Mouse (Mus musculus) frontal cortex, postnatal 14 days (tissue): ENCODE measurements around the gene Olfr1393.

Source experiments
- DNase-seq, 2 experiments: peaks; one replicate each; pipeline ENCODE4 v3.0.0; 2022; ENCODE audit warnings: low spot score in 2 of 2

Gene Olfr1393

DNA sequence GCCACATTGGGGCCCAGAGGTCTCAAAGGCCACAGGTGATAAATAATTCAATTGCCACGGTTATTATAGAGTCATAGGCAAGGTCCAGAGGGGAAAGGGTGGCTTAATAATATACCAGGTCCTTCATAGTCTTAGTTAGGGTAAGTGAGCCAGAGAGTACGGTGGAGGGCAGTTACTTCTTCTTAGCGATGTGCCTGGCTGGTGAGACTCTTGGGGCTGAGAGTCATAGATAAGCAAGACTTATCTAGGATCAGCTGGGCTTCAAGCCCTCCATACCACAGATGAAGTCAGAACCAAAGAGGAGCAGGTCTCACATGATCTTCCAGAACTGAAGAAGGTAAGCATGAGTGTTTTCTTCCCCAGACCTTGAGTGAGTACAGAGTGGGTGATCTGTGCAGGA lies at the start of gene Olfr1393:
Gene Olfr1393 (plus strand): TSS at position 83 of the 400 bp plus-strand sequence.
- no peak for DNase-seq

DNA sequence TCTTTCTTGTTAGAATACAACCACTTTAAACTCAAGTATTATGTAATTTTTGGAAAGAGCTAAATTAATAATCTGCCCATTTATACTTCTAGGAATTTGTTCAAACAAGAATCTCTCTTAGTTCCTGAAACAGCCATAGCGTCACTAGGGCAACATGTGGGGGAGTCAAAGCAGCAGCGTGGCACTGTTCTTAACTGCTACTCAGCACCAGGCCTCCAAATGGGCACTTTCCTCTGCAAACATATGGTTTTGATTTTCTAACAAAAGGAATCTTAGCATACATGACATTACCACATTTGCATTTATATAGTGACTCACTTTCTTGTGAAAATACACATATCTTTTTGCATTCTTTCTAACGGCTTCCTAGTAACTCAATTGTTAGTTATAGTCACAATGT lies 45.3 kb upstream of the Olfr1393 start:
- DNase-seq, result no peak

DNA sequence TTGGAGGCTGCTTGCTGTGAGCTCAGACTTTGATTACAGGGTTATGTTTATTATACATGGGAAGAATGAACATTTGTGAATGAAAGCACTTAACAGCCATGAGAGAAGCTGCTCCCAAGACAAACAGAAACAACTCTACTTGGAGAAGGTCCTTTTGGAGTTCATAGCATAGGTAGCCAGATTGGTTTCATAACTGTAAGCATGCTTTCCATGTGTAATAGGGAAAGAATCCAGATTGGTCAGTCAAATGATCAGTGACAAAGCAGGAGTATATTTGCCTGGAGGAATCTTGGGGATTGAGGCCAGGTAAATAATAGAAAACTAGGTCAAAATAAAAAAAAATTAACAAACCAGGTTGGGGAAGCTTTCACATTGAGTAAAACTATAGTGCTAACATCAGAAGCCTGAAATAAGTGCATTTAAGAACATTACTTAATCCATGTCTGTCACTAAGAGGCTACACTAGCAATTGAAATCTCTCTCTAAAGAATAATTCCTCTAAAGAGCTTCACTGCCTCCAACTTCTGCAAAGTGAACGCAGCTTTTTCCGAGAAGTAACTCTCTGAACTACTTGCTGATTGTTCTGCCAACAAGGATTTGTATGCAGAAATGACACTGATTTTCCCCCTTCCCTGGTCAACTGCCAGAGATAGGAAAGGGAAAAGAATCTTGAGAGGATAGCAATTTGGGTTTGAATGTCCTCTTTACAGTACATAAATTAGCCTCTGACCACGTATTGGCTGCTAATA lies 42.5 kb upstream of the Olfr1393 start:
- no peak for DNase-seq

DNA sequence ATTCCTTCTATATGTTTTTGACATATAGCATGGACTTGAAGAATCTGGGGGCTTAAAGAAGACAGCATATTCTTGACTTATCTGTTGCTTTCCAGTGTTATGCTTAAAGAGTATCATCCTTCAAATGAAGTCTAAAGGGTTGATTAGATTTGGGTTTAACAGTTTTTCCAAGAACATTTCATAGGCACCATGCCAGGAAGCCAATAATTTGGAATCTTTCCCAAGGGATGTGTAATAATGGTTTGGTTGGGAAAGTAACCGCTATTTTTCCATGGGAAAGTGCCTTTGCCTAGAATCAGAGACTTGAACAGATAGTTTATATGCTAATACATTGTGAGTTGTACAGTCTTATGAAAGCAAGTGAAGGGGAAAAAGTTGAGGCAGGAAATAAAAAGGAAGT lies 41.2 kb upstream of the Olfr1393 start:
- no peak for DNase-seq

DNA sequence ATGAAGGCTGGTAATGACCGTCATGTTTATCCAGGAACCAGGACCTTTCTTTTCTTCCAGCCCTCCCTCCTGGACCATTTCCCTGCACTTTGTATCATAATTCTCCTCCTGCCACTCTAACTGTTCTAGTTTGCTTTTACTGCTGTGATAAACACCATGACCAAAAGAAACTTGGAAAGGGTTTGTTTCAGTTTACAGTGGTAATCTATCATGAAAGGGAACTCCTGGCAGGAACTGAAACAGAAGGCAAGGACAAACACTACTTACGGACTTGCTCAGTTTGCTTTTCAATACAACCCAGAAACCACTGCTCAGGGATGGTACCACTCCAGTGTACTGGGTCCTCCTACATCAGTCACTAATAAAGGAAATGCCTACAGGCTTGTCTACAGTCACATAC lies 40.6 kb upstream of the Olfr1393 start:
- DNase-seq, result no peak

DNA sequence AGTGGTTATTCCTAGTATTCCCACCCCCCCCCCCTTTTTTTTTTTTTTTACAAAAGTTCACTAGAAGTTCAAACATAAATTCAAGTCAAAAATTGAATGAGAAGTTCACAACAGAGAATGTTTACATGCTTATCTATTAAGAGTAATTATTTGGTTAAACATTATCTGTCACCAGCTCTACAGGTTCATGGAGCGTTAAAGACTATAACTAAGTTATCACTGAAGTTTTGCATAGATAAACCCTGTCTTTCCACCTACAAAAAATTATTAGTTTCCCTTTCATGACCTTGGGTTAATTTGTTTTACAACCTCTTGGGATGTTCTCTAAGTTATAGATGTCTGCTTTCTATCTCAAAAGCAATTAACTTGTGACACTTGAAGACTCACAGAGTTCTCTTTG lies 37.8 kb upstream of the Olfr1393 start:
- DNase-seq, result no peak

DNA sequence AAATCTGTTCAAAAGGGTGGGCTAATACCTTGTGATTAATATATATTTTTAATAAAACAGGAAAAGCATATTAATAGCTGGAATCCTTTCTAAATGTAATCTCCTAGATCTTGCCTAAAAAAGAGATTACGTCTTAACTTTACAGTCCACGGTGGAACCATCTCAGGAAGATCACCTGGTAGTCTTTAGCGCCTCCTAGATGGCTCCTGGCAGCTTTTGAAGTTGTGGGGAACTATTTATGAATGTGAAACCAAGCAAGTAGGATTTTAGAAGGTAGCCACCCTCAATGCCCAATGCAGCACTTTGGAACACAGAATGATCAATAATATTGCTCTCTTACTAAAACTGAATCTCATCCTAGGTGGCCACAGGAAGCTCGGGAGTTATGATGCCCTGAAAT lies 37.2 kb upstream of the Olfr1393 start:
- no peak for DNase-seq

DNA sequence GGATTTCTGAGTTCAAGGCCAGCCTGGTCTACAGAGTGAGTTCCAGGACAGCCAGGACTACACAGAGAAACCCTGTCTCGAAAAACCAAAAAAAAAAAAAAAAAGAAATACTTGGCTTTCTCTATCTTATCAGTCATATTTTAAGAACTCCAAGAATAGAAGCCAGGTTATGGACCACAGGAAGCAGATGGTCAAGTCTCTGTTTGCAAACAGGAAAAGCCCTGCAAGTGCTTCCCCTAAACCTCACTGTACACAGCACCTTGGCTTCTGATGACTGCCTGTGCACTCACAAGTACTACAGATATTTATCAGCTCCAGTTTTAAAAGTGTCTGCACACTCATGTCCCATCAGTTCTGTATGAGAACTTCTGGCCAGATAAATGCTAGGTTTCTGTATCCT lies 36.6 kb upstream of the Olfr1393 start:
- DNase-seq, result no peak

DNA sequence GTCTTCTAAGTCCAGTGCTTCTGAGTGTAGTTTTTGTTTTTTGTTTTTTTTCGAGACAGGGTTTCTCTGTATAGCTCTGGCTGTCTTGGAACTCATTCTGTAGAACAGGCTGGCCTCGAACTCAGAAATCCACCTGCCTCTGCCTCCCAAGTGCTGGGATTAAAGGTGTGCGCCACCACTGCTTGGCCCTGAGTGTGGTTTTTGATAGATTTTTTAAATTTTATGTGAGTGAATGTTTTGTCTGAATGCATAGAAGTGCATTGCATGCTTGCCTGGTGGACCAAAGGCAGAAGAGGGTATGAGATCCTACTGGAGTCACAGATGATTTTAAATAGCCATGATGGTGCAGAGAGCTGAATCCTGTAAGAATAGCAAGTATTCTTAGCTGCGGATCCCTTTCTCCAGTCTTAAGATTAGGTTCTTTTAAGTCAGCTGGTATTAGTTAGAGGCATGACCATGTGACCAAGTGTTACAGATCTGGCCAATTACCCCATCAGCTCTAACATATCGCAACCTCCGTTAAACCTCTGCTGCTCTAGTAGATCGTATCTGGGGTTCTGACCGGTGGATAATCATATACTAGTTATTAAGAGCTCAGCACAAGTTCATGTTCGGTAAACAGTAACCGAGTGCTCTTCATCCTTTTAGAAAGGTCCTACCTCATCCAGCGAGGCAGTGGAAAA lies 35.0 kb upstream of the Olfr1393 start:
- DNase-seq, result no peak

DNA sequence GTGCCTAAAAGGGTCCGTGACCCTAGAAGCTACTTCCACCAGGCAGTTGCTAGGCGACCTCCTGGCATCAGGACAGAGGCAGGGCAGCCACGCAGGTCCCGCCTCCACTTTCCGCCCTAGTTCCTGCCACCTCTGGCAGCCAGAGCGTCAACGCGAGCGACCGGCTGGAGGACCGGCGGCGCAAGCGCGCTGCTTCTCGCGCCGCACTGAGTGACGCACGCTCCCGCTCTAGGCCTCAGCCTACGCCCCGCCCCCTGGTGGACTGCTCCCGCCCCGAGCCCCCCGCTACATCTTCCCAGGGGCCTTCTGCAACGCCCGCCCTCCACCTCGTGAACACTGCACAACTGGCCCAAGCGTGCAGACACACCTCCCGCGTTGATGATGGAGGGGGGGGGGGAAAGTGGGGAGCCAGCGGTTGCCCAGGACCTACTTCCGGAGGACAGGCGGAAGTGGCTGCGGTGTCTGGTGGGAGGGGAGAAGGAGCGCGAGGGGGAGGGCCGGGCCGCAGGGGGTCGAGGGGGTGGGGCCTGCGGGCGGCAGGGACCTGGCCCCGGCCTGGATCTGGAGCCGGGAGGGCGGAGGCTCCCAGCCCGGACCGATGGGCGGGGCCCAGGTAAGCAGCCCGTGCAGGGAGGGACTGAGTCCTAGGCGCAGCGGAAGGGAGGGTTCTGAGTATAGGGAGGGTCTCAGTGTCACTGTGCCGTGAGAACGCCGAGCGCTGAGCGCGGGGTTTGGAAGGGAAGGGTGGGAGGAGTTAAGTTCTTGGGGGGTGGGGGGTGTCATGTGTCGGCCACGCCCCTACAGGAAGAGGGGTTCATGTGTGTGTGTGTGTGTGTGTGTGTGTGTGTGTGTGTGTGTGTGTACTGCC lies 34.1 kb upstream of the Olfr1393 start, which contains the start of gene Mgat1:
Gene Mgat1 (plus strand): TSS at position 465 of the 868 bp plus-strand sequence.
- DNase-seq, result peak; percentile 83 to 89

DNA sequence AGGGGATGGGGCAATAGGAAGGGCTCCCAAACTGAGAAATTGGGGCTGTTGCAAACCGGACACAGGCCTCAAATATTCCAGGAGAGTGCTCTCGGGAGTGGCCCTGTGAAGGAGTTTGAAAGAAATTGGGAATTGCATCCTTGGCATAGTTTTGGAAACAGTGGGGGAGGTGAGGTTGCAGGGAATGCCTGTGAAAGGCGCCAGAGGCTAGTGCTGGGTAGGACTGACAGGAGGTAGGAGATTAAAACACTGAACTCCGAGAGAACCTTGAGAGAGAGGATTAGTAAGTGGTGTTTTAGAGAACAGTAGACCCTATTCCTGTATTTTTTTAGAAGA lies 33.5 kb upstream of the Olfr1393 start:
- DNase-seq, result no peak

DNA sequence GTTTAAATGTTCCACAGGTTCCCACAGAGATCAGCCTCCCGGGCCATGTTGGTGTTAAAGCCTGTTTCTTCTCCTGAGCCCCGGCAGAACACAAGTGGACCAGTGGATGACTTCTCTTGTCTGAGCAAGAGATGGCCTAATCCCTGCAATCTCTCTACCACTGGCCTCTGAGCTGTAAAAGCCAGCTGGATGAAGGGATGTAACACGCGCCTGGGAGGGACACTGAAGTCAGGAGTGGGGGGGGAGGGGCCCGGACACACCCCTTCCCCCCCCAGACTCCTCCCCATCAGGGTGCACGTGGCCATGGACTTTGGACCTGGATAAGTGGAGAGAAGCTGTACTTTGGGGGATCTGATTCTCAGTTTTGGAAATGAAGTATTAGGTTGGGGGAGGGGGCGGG lies 32.9 kb upstream of the Olfr1393 start:
- no peak for DNase-seq

DNA sequence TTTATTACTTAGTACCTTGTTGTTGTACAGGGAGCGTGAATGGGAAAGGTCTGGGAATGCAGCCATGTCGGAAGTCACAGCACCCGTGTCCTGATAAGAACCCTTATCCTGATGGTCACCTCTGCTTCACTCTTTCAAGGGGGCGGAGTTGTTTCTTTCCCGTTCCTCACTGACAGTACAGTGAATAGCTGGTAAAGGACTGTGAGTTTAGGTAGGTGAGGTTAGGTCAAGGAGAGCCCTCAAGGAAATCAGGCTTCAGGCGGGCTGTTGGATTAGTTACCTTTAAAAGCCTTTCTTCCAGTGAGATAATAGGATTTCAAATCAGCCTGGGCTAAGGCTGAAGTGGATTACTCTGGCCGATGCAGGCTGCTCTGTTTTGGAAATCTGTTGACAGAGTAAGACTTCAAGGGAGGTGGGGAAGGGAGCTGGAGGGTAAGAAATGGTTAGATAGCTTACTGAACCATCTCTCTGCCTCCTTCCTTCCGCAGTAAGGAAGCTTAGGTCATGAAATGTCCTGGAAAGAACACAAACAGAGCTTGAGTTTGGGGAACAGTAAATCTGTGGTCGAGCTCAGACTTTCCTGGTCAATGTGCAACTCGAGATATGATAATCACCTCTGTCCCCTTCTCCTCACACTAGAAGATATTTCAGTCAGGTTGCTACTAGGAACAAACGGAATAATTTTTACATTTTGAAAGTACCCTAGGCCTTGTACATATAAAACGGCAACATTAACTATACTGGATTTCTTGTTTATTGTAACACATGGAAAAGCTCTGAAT lies 32.3 kb upstream of the Olfr1393 start:
- no peak for DNase-seq

DNA sequence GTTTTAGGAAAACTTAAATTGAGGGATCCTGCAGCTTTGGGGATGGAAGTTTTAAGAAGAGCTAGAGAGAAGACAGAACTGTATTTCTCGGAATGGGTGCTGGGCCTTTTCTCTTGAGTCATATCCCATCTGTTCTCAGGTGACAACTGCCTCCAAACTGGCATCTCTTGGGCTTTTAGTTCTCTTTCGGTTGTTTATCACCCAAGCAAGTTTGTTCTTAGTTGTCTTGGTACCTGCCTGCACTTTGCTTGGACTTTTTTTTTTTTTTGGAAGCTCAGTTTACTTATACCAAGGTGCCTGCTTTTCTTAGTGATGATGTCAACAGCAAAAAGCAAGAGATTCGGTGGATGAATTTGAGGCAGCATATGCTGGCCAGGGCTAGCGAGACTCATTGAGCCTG lies 31.6 kb upstream of the Olfr1393 start:
- DNase-seq, result no peak

DNA sequence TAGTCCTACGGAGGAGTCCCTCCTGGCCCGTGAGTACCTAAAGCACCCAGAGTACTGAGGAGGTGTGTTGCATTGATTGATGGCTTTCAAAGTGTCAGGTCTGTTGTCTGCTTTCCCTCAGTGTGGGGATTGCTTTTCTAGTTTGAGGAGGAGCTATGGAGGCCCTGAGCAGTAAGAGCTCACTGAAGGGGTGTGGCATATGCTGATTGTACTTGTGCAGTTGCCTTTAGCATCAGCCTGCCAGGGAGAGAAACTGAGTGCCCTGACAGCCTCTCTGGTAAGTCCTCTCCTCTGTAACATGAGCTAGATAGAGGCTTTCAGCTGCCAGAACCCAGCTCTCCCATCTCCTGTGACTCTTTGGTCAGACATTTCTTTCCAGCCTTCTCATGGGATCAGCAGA lies 30.8 kb upstream of the Olfr1393 start:
- DNase-seq, result no peak

DNA sequence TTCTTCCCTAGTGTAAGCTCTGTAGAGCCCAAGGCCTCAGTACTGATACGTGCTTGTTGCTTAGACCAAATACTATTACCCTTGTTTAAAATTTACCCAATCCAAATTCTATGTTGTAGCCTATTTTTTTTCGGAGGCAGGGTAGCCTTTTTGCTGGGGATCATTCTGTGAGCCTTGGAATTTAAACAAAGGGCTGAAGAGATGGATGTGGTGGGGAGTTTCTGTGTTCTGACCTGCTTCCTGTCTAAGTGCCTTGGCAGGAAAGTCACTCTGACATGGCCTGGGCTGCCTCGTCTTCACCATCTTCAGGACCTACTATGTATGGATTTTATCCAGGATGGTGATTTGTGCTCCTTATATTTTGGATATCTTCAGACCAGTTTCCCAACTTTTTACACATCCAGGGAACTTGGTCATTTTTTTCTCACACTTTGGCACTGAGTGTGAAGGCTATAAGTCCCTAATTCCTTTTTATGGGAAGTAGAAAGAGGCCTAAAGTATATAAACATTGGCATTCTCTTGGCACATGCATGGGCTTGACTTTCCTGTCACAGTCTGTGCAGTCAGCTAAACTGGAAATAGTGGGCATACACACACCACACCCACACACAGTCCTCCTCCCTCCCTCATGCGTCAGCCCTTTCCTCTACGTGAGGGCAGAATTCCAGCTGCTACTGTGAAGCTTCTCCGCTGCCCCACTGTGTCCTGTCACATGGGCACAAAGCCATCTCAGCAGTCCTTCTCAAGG lies 29.7 kb upstream of the Olfr1393 start:
- no peak for DNase-seq

DNA sequence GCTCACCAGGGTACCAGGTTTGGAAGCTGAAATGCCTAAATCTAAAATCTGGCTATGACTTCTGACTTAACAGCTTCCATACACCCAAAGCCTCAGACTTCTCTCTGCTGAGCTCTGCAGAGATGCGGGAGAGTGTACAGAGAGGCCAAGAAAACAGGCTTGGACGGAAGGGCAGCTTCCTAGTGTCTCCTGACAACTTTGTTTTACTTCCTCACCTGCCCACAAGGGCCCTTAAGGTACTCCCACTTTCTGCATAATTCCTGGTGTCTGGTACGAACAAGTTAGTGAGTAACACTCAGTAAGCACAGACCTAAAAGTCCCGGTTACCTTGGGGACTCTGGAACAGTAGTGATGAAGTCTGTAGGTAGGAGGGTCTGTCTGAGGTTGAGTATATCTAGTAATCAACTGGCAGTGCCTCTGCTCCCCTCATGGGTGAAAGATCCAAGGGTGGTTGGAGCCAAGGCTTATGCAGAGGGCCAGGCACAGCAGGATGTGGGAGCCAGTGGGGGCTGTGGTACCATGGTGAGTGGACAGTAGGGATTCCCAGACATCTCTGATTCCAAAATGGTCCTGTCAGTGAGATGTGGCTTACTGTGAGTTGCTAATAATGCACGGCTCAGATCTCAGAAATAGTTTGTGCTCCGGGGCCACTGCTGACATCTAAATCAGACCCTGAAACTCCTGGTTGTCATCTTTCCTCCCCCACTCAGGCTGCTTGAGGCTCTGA lies 29.0 kb upstream of the Olfr1393 start:
- DNase-seq, result no peak

DNA sequence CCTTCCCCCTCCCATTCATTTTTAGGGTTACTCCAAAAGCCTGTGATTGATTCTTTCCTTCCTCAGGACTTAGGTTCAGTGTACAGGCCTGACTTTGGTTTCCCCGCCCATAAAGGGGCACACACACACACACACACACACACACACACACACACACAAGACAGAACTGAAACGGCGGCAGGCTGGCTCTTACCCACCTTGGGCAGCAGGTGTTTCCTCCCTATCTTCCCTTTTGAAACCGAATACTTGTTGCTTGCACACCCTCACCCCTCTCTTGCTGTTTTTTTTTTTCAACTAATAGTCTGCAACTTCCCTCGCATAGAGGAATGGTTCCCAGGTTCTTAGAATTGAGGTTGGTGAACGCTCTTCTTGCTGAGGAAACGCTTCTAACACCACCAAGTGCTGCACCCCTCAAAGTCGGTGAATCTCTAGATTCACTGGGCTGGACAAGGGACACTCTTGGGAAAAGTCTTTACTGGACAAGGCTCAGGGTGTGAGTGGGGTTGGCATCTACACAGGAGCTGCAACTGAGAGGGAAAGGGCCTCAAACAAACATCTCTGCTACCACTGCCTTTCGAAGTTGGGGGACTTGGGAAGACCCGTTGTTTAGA lies 28.2 kb upstream of the Olfr1393 start:
- DNase-seq, result no peak

DNA sequence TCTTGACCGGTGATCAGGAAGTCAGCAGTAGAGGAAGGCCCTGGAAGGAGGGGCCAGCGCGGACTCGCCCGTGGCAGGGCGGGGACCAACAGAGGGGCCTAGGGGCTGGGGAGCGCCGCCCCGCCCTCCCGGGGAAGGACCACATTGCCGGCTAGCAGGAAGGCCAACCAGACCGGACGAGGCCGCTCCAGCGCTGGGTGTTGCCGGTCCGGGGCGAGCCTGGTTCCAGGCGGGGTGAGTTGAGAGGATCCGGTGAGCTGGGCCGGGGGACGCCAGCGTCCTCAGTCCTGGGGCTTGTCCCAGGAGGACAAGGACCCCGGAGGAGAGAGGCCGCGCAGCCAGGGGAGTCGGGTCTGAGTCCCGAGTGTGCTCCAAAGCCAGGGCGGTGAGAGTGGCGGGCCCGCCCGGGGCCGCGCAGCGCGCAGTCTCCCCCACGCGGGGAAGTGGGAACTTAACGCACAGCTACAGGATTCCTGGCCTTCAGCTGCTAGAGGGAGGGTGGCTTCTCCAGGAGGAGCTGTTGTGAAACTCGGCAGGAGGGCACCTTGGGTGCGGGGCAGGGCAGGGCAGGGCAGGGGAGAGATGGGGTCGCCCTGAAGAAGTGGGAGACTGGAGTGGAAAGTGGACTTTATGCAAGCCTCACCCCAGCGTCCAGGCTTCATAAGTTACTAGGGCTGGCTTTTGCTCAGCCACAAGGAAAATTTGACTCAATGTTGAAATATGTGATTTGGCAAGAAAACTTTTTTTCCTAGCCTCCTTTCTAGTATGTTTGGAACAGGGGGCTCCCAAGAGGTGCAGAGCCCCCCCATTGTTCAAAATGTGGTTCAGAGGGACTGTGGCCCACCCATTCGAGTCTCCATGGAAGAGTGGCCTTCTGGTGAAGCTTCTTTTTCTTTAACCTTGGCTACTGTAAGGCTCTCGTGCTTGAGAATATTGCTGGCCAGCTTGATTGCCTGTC lies 27.4 kb upstream of the Olfr1393 start:
- DNase-seq, result peak; percentile 55 to 56
